Mouse (Mus musculus) limb, embryonic 10.5 days (tissue): ENCODE results near the gene Adtrp. TPM values are rescaled to one million over a fixed set of nuclear protein-coding genes. Genes with fewer than 3 reads are reported as not detected.

Experiments
- DNase-seq: peaks from one replicate; pipeline ENCODE4 v3.0.0-alpha.2; 2017; ENCODE audit warnings: low spot score
- H3K27ac ChIP-seq: fragments of 300-500 bp; sonication (generic); 2 replicates; pipeline ENCODE4 v1.5.1; 2016; ENCODE audit warnings: mild to moderate bottlenecking
- H3K27me3 ChIP-seq: fragments of 300-500 bp; sonication (generic); 2 replicates; pipeline ENCODE4 v1.6.1; 2016; ENCODE audit warnings: low read depth, mild to moderate bottlenecking; ENCODE audit not compliant: poor library complexity, severe bottlenecking
- H3K36me3 ChIP-seq: fragments of 300-500 bp; sonication (generic); 2 replicates; pipeline ENCODE4 v1.6.1; 2016; ENCODE audit warnings: mild to moderate bottlenecking, moderate library complexity
- H3K4me1 ChIP-seq: fragments of 300-500 bp; sonication (generic); 2 replicates; pipeline ENCODE4 v1.6.1; 2016
- H3K4me3 ChIP-seq: fragments of 300-500 bp; sonication (generic); 2 replicates; pipeline ENCODE4 v1.5.1; 2016; ENCODE audit warnings: mild to moderate bottlenecking, moderate library complexity
- H3K9me3 ChIP-seq: fragments of 300-500 bp; sonication (generic); replicated peaks from 2 replicates; pipeline ENCODE4 v1.6.1; 2016; ENCODE audit warnings: mild to moderate bottlenecking
- WGBS: fragments of 180-500 bp; shearing (Covaris S2); methylation state at CpG from one replicate; pipeline ENCODE4 v1.1.7; 2016; 5-methylcytosine and 5-hydroxymethylcytosine counted together
- polyA plus RNA-seq: library from polyadenylated mRNA; unstranded; fragments of >200 nt; fragmentation: Nextera tagmentation; extraction: Ambion mirVana; gene quantifications from 2 replicates; pipeline ENCODE4 v1.2.1, GENCODE M21; 2016

Gene Adtrp
- polyA plus RNA-seq, 1 experiment from 2014 or later, result not detected

- H3K27me3 ChIP-seq, result no peaks in the 10 kb centered on the region
- no peaks in the 10 kb centered on the region for H3K36me3 ChIP-seq
- 77% methylated on average over 2 of the region's 2 CpGs for WGBS
- no peak overlapping the region for H3K27ac ChIP-seq
- H3K9me3 ChIP-seq, result no peaks in the 10 kb centered on the region
- H3K4me1 ChIP-seq, result no peaks in the 10 kb centered on the region
- DNase-seq, result no peak
- H3K4me3 ChIP-seq, result no peak overlapping the region
Measured at GRCm38 (mm10) chr13:41787863-41788536, 59.5 kb downstream of the Adtrp start.

- WGBS, result 92% methylated on average over 3 of the region's 3 CpGs
- H3K27ac ChIP-seq, result no peak overlapping the region
- DNase-seq, result no peak
- no peaks in the 10 kb centered on the region for H3K4me1 ChIP-seq
- no peak overlapping the region for H3K4me3 ChIP-seq
- no peaks in the 10 kb centered on the region for H3K27me3 ChIP-seq
- H3K9me3 ChIP-seq, result no peaks in the 10 kb centered on the region
- no peaks in the 10 kb centered on the region for H3K36me3 ChIP-seq
Measured at GRCm38 (mm10) chr13:41786640-41787039, 60.8 kb downstream of the Adtrp start.

GRCm38 (mm10) chr13:41784889-41785701, 62.4 kb downstream of the Adtrp start:
- Histone ChIP-seq H3K4me3 (no peak overlapping the region), H3K27me3 (no peaks in the 10 kb centered on the region), H3K9me3 (no peaks in the 10 kb centered on the region), H3K4me1 (no peaks in the 10 kb centered on the region), H3K36me3 (no peaks in the 10 kb centered on the region), H3K27ac (no peak overlapping the region)
- 97% methylated on average over 7 of the region's 7 CpGs for WGBS
- no peak for DNase-seq

- WGBS, result 86% methylated on average over 4 of the region's 4 CpGs
Measured at GRCm38 (mm10) chr13:41780296-41780695, 67.2 kb downstream of the Adtrp start.

GRCm38 (mm10) chr13:41779603-41780180, 67.8 kb downstream of the Adtrp start:
- WGBS, result 76% methylated on average over 9 of the region's 9 CpGs
- H3K4me3 ChIP-seq, result no peak overlapping the region
- no peak overlapping the region for H3K27ac ChIP-seq
- H3K27me3 ChIP-seq, result no peaks in the 10 kb centered on the region
- H3K4me1 ChIP-seq, result peaks cover 6% of the 10 kb centered on the region
- DNase-seq, result no peak
- no peaks in the 10 kb centered on the region for H3K9me3 ChIP-seq
- H3K36me3 ChIP-seq, result no peaks in the 10 kb centered on the region

More at GRCm38 (mm10) chr13:41780296-41780695, 67.2 kb downstream of the Adtrp start:
- no peak overlapping the region for H3K27ac ChIP-seq
- H3K27me3 ChIP-seq, result no peaks in the 10 kb centered on the region
- no peak for DNase-seq
- H3K9me3 ChIP-seq, result no peaks in the 10 kb centered on the region
- H3K4me3 ChIP-seq, result no peak overlapping the region
- H3K4me1 ChIP-seq, result peaks cover 6% of the 10 kb centered on the region
- H3K36me3 ChIP-seq, result no peaks in the 10 kb centered on the region

GRCm38 (mm10) chr13:41773812-41774376, 73.6 kb downstream of the Adtrp start:
- WGBS, result 85% methylated on average over 4 of the region's 4 CpGs
- Histone ChIP-seq H3K36me3 (no peaks in the 10 kb centered on the region), H3K4me1 (no peaks in the 10 kb centered on the region), H3K9me3 (no peaks in the 10 kb centered on the region), H3K27ac (no peak overlapping the region), H3K4me3 (no peak overlapping the region), H3K27me3 (no peaks in the 10 kb centered on the region)
- DNase-seq, result no peak

GRCm38 (mm10) chr13:41771061-41771460, 76.4 kb downstream of the Adtrp start:
- Histone ChIP-seq H3K36me3 (no peaks in the 10 kb centered on the region), H3K9me3 (no peaks in the 10 kb centered on the region), H3K27ac (no peak overlapping the region), H3K4me3 (no peak overlapping the region), H3K27me3 (no peaks in the 10 kb centered on the region), H3K4me1 (no peaks in the 10 kb centered on the region)
- no peak for DNase-seq
- WGBS, result 78% methylated on average over 3 of the region's 3 CpGs

GRCm38 (mm10) chr13:41767941-41768340, 79.5 kb downstream of the Adtrp start:
- H3K4me3 ChIP-seq, result no peak overlapping the region
- H3K27me3 ChIP-seq, result no peaks in the 10 kb centered on the region
- DNase-seq, result no peak
- WGBS, result 92% methylated on average over 4 of the region's 4 CpGs
- no peaks in the 10 kb centered on the region for H3K36me3 ChIP-seq
- H3K27ac ChIP-seq, result no peak overlapping the region
- no peaks in the 10 kb centered on the region for H3K4me1 ChIP-seq
- no peaks in the 10 kb centered on the region for H3K9me3 ChIP-seq

GRCm38 (mm10) chr13:41761986-41762385, 85.5 kb downstream of the Adtrp start:
- WGBS, result 85% methylated on average over 3 of the region's 3 CpGs
- no peaks in the 10 kb centered on the region for H3K27me3 ChIP-seq
- H3K4me3 ChIP-seq, result no peak overlapping the region
- H3K9me3 ChIP-seq, result no peaks in the 10 kb centered on the region
- peaks cover 9% of the 10 kb centered on the region; the same call in 1 of the 2 replicates for H3K4me1 ChIP-seq
- H3K36me3 ChIP-seq, result no peaks in the 10 kb centered on the region
- DNase-seq, result no peak
- no peak overlapping the region for H3K27ac ChIP-seq

- Histone ChIP-seq H3K4me3 (no peak overlapping the region), H3K4me1 (peaks cover 9% of the 10 kb centered on the region; the same call in 1 of the 2 replicates), H3K27ac (no peak overlapping the region), H3K27me3 (no peaks in the 10 kb centered on the region), H3K36me3 (no peaks in the 10 kb centered on the region), H3K9me3 (no peaks in the 10 kb centered on the region)
- WGBS, result 51% methylated on average over 10 of the region's 10 CpGs
- DNase-seq, result no peak
Measured at GRCm38 (mm10) chr13:41760484-41760883, 87.0 kb downstream of the Adtrp start.

- WGBS, result 66% methylated on average over 19 of the region's 19 CpGs
- Histone ChIP-seq H3K27ac (no peak overlapping the region), H3K4me3 (no peak overlapping the region), H3K27me3 (no peaks in the 10 kb centered on the region), H3K4me1 (peaks cover 9% of the 10 kb centered on the region; the same call in 1 of the 2 replicates), H3K9me3 (no peaks in the 10 kb centered on the region), H3K36me3 (no peaks in the 10 kb centered on the region)
- DNase-seq, result no peak
Measured at GRCm38 (mm10) chr13:41758550-41759465, 88.7 kb downstream of the Adtrp start.

GRCm38 (mm10) chr13:41753114-41753513, 94.4 kb downstream of the Adtrp start:
- no peak for DNase-seq
- H3K4me1 ChIP-seq, result no peaks in the 10 kb centered on the region
- no peak overlapping the region for H3K27ac ChIP-seq
- 80% methylated on average over 5 of the region's 5 CpGs for WGBS
- H3K4me3 ChIP-seq, result no peak overlapping the region
- no peaks in the 10 kb centered on the region for H3K27me3 ChIP-seq
- no peaks in the 10 kb centered on the region for H3K36me3 ChIP-seq
- H3K9me3 ChIP-seq, result no peaks in the 10 kb centered on the region
